Mouse (Mus musculus) liver, adult 2 months (tissue): ENCODE data around the gene Topors.

Experiments
- CTCF ChIP-seq: fragments of 200-500 bp; IDR thresholded peaks from 2 replicates; pipeline ENCODE4 v1.5.1; 2011; ENCODE audit warnings: low read depth, low read length, control low read depth
- POLR2A ChIP-seq: fragments of 200-500 bp; IDR thresholded peaks from 2 replicates; pipeline ENCODE4 v1.6.1; 2011; ENCODE audit warnings: low read length, control low read depth; ENCODE audit not compliant: insufficient read depth; ENCODE audit errors: extremely low read depth

- TF ChIP-seq POLR2A (peak; percentile 97), CTCF (no peak)
Observed at GRCm38 (mm10) chr4:40269430-40270032, at the start of gene Topors, which contains the start of gene Smim27.
